Mouse (Mus musculus) liver, embryonic 11.5 days (tissue): ENCODE results near the gene 4930415O20Rik. TPM values are rescaled to one million over a fixed set of nuclear protein-coding genes. Genes with fewer than 3 reads are reported as not detected.

Source experiments
- ATAC-seq: fragments of 200-750 bp; cut with Nextera tagmentation; replicated peaks from 2 replicates; pipeline ENCODE4 v1.8.0; 2017; ENCODE audit warnings: moderate number of reproducible peaks, mild to moderate bottlenecking, moderate TSS enrichment, moderate library complexity; ENCODE audit not compliant: low FRiP score
- DNase-seq: peaks from one replicate; pipeline ENCODE4 v3.0.0-alpha.2; 2017; ENCODE audit warnings: low spot score
- H3K27ac ChIP-seq: fragments of 300-500 bp; sonication (generic); 2 replicates; pipeline ENCODE4 v1.5.1; 2014; ENCODE audit warnings: mild to moderate bottlenecking, low read depth, low read length, control low read depth
- H3K27me3 ChIP-seq: fragments of 300-500 bp; sonication (generic); replicated peaks from 2 replicates; pipeline ENCODE4 v1.6.1; 2014; ENCODE audit warnings: low read length, mixed read lengths; ENCODE audit not compliant: control insufficient read depth, insufficient read depth
- H3K36me3 ChIP-seq: fragments of 300-500 bp; sonication (generic); 2 replicates; pipeline ENCODE4 v1.6.1; 2014; ENCODE audit warnings: mild to moderate bottlenecking, low read length, moderate library complexity, mixed read lengths; ENCODE audit not compliant: control insufficient read depth, insufficient read depth
- H3K4me1 ChIP-seq: fragments of 300-500 bp; sonication (generic); replicated peaks from 2 replicates; pipeline ENCODE4 v1.6.1; 2014; ENCODE audit warnings: low read length, mixed read lengths; ENCODE audit not compliant: control insufficient read depth, insufficient read depth
- H3K4me2 ChIP-seq: fragments of 300-500 bp; sonication (generic); 2 replicates; pipeline ENCODE4 v1.6.1; 2014; ENCODE audit warnings: mild to moderate bottlenecking, control low read depth, moderate library complexity
- H3K4me3 ChIP-seq: fragments of 300-500 bp; sonication (generic); 2 replicates; pipeline ENCODE4 v1.5.1; 2014; ENCODE audit warnings: low read depth, low read length, control low read depth
- H3K9ac ChIP-seq: fragments of 300-500 bp; sonication (generic); 2 replicates; pipeline ENCODE4 v1.6.1; 2014; ENCODE audit warnings: low read depth, low read length, control low read depth
- H3K9me3 ChIP-seq: fragments of 300-500 bp; sonication (generic); 2 replicates; pipeline ENCODE4 v1.6.1; 2016; ENCODE audit warnings: low read length, inconsistent platforms, mixed read lengths; ENCODE audit not compliant: control insufficient read depth
- WGBS: fragments of 180-500 bp; shearing (Covaris S2); extraction: QIAGEN DNeasy Blood & Tissue Kit; methylation state at CpG from one replicate; pipeline ENCODE4 v1.1.7; 2014; 5-methylcytosine and 5-hydroxymethylcytosine counted together
- polyA plus RNA-seq: library from polyadenylated mRNA; unstranded; fragments of >200 nt; fragmentation: Nextera tagmentation; extraction: Ambion mirVana; gene quantifications from 2 replicates; pipeline ENCODE4 v1.2.1, GENCODE M21; 2014

The 4930415O20Rik gene
- polyA plus RNA-seq, 1 experiment from 2014 or later = 0.55 TPM

GRCm38 (mm10) chr15:98535921-98536320, 34.9 kb upstream of the 4930415O20Rik start:
- WGBS = 85% methylated on average over 4 of the region's 4 CpGs
- ATAC-seq (no peak), DNase-seq (no peak)
- H3K27ac ChIP-seq = no peak overlapping the region
- no peak overlapping the region for H3K9ac ChIP-seq
- H3K4me2 ChIP-seq = no peak overlapping the region
- peaks cover 6% of the 10 kb centered on the region for H3K36me3 ChIP-seq
- H3K4me3 ChIP-seq = no peak overlapping the region
- peaks cover 9% of the 10 kb centered on the region for H3K4me1 ChIP-seq
- no peaks in the 10 kb centered on the region for H3K27me3 ChIP-seq
- H3K9me3 ChIP-seq = no peaks in the 10 kb centered on the region

- no peaks in the 10 kb centered on the region for H3K27me3 ChIP-seq
- no peak for ATAC-seq
- no peak overlapping the region for H3K4me3 ChIP-seq
- no peak overlapping the region for H3K4me2 ChIP-seq
- peaks cover 13% of the 10 kb centered on the region for H3K4me1 ChIP-seq
- no peak overlapping the region for H3K27ac ChIP-seq
- WGBS = 88% methylated on average over 8 of the region's 8 CpGs
- H3K9me3 ChIP-seq = no peaks in the 10 kb centered on the region
- no peak for DNase-seq
- H3K36me3 ChIP-seq = peaks cover under 1% of the 10 kb centered on the region
- no peak overlapping the region for H3K9ac ChIP-seq
These were observed 33.8 kb upstream of the 4930415O20Rik start for GRCm38 (mm10) chr15:98536828-98537510.

GRCm38 (mm10) chr15:98537923-98538322, 32.9 kb upstream of the 4930415O20Rik start:
- H3K9ac ChIP-seq = no peak overlapping the region
- 0 out of 2 replicates have a peak, but pooled peaks cover 9% of the 10 kb centered on the region for H3K4me1 ChIP-seq
- peaks cover 2% of the 10 kb centered on the region for H3K36me3 ChIP-seq
- no peak overlapping the region for H3K4me2 ChIP-seq
- no peak overlapping the region for H3K27ac ChIP-seq
- H3K4me3 ChIP-seq = no peak overlapping the region
- no peak for DNase-seq
- ATAC-seq = no peak
- H3K27me3 ChIP-seq = no peaks in the 10 kb centered on the region
- no peaks in the 10 kb centered on the region for H3K9me3 ChIP-seq
- 69% methylated on average over 4 of the region's 4 CpGs for WGBS

GRCm38 (mm10) chr15:98541064-98541463, 29.7 kb upstream of the 4930415O20Rik start:
- ATAC-seq = no peak

GRCm38 (mm10) chr15:98543341-98543740, 27.5 kb upstream of the 4930415O20Rik start:
- peaks cover 28% of the 10 kb centered on the region for H3K36me3 ChIP-seq
- H3K4me2 ChIP-seq = no peak overlapping the region
- H3K9me3 ChIP-seq = no peaks in the 10 kb centered on the region
- H3K4me1 ChIP-seq = 0 out of 2 replicates have a peak, but pooled peaks cover 9% of the 10 kb centered on the region
- 97% methylated on average over 4 of the region's 4 CpGs for WGBS
- H3K9ac ChIP-seq = no peak overlapping the region
- no peak overlapping the region for H3K27ac ChIP-seq
- H3K4me3 ChIP-seq = no peak overlapping the region
- ATAC-seq (no peak), DNase-seq (no peak)
- H3K27me3 ChIP-seq = no peaks in the 10 kb centered on the region

More at GRCm38 (mm10) chr15:98541064-98541463, 29.7 kb upstream of the 4930415O20Rik start:
- 65% methylated on average over 6 of the region's 6 CpGs for WGBS
- no peak for DNase-seq
- peaks cover 27% of the 10 kb centered on the region for H3K36me3 ChIP-seq
- H3K9me3 ChIP-seq = no peaks in the 10 kb centered on the region
- no peak overlapping the region for H3K4me3 ChIP-seq
- H3K27ac ChIP-seq = no peak overlapping the region
- H3K4me2 ChIP-seq = no peak overlapping the region
- H3K9ac ChIP-seq = no peak overlapping the region
- H3K4me1 ChIP-seq = 0 out of 2 replicates have a peak, but pooled peaks cover 9% of the 10 kb centered on the region
- H3K27me3 ChIP-seq = no peaks in the 10 kb centered on the region

- Histone ChIP-seq H3K9ac (no peak overlapping the region), H3K27me3 (no peaks in the 10 kb centered on the region), H3K4me3 (no peak overlapping the region), H3K9me3 (no peaks in the 10 kb centered on the region), H3K27ac (no peak overlapping the region), H3K4me1 (0 out of 2 replicates have a peak, but pooled peaks cover 9% of the 10 kb centered on the region), H3K4me2 (no peak overlapping the region), H3K36me3 (peaks cover 40% of the 10 kb centered on the region)
- DNase-seq = no peak
- no peak for ATAC-seq
- 93% methylated on average over 3 of the region's 3 CpGs for whole genome bisulfite sequencing
These were observed 25.7 kb upstream of the 4930415O20Rik start for GRCm38 (mm10) chr15:98545151-98545550.

GRCm38 (mm10) chr15:98546843-98547242, 24.0 kb upstream of the 4930415O20Rik start:
- no peak overlapping the region for H3K4me2 ChIP-seq
- H3K36me3 ChIP-seq = peaks cover 50% of the 10 kb centered on the region
- H3K4me1 ChIP-seq = 0 out of 2 replicates have a peak, but pooled peaks cover 2% of the 10 kb centered on the region
- WGBS = 90% methylated on average over 5 of the region's 5 CpGs
- no peaks in the 10 kb centered on the region for H3K27me3 ChIP-seq
- no peak overlapping the region for H3K4me3 ChIP-seq
- H3K27ac ChIP-seq = no peak overlapping the region
- no peak overlapping the region for H3K9ac ChIP-seq
- H3K9me3 ChIP-seq = no peaks in the 10 kb centered on the region
- DNase-seq (no peak), ATAC-seq (no peak)

- Histone ChIP-seq H3K27ac (no peak overlapping the region), H3K27me3 (no peaks in the 10 kb centered on the region), H3K4me2 (no peak overlapping the region), H3K4me3 (no peak overlapping the region), H3K4me1 (no peaks in the 10 kb centered on the region), H3K36me3 (peaks cover 41% of the 10 kb centered on the region), H3K9ac (no peak overlapping the region), H3K9me3 (no peaks in the 10 kb centered on the region)
- DNase-seq (no peak), ATAC-seq (no peak)
- WGBS = 87% methylated on average over 2 of the region's 2 CpGs
These were observed 18.0 kb upstream of the 4930415O20Rik start for GRCm38 (mm10) chr15:98552758-98553157.

- H3K4me1 ChIP-seq = no peaks in the 10 kb centered on the region
- H3K9ac ChIP-seq = no peak overlapping the region
- peaks cover 37% of the 10 kb centered on the region for H3K36me3 ChIP-seq
- H3K9me3 ChIP-seq = no peaks in the 10 kb centered on the region
- H3K4me3 ChIP-seq = no peak overlapping the region
- WGBS = 94% methylated on average over 4 of the region's 4 CpGs
- DNase-seq (no peak), ATAC-seq (no peak)
- no peak overlapping the region for H3K27ac ChIP-seq
- no peak overlapping the region for H3K4me2 ChIP-seq
- no peaks in the 10 kb centered on the region for H3K27me3 ChIP-seq
These were observed 14.9 kb upstream of the 4930415O20Rik start for GRCm38 (mm10) chr15:98555881-98556280.
